Mouse (Mus musculus): ENCODE results near the gene Sumo1.

DNA sequence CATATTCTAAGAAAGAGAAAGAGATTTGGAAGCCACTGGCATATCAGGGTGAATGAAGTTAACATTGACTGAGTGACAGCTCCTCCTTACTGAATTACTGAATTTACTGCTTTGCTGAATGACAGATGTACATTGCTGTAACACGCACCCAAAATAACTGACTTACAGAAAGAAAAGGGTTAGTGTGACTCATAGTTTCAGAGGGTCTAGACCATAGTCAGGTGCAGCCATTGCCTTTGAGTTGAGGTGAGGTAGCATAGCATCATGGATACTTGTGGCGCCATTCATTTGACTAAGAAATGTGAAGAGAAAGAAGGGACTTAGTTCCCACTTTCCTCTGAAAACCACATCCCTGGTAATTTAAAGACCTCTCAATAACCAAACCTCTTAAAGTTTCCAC lies 3.0 kb upstream of the Sumo1 start:
- TF ChIP-seq EP300 (IDR thresholded peaks at IDR 0.05; ENCODE audit: insufficient read depth, low read depth, low read length) (no peak), POLR2A (IDR thresholded peaks at IDR 0.05; ENCODE audit: insufficient read depth, low read length) (no peak)
